Mouse (Mus musculus): ENCODE measurements around the gene Vamp2.

DNA sequence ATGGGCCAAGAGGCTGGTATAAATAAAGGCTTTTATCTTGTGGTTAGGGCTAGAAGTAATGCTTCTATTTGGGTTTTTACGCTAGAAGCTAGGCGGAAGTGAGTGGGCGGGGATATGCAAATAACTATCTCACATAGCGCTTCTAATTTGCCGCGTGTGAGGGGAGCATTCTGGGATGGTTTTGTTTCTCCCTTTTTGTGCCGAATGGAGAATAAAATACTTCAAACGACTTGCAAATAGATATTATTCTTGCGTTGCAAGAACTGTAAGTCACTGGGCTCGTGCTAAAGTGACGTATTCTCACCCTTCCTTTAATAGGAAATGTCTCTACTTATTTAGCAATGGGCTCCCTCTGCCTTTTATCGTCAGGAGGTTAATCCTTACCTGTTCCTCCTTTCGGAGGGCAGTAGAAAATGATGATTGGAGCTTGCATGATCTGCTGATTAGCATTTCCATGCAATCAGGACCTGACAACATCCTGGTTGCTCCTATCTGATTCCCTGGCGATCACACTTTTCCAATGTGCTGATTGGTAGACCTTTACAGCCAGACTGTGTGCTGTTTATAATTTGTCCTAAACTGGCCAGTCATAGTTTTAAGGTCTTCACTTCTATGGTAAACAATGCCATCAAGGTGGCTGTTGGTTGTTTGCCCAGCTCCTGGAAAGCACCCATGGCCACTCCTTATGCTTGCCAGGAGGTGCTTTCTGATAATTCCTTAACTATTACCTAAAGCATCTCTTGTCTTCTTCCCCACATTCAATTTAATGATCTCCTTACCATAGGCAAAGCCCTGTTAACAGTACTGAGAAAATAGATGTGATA, 15.0 kb upstream of the Vamp2 start:
- TF ChIP-seq CTCF (IDR thresholded peaks at IDR 0.05; ENCODE audit: extremely low read depth, insufficient read length, insufficient replicate concordance, low read depth, low read length) (no peak), POLR2A (IDR thresholded peaks at IDR 0.05; ENCODE audit: low read depth, low read length) (no peak)

Data from small intestine, adult 2 months (tissue).